Mouse (Mus musculus): ENCODE data around the gene Kcnc3. TPM values are rescaled to one million over a fixed set of nuclear protein-coding genes. Genes with fewer than 3 reads are reported as not detected.

Kcnc3 gene
- polyA plus RNA-seq, 1 experiment from 2014 or later: 0.05 TPM

- 86% methylated on average over 31 of the region's 31 CpGs for WGBS (ENCODE audit: insufficient replicate concordance)
- Histone ChIP-seq H3K4me2 (peak overlapping the region; percentile 82), H3K27ac (replicated peaks) (peak overlapping the region; percentile 98; the same call in 1 of the 2 replicates), H3K27me3 (no peaks in the 10 kb centered on the region), H3K4me1 (replicated peaks) (peaks cover 35% of the 10 kb centered on the region), H3K9ac (no peak overlapping the region), H3K36me3 (replicated peaks) (peaks cover 34% of the 10 kb centered on the region), H3K4me3 (replicated peaks) (peak overlapping the region; percentile 100), H3K9me3 (replicated peaks) (no peaks in the 10 kb centered on the region; the same call in 1 of the 2 replicates)
- no peak for ATAC-seq (ENCODE audit: insufficient read depth)
These were observed 38.1 kb upstream of the Kcnc3 start for GRCm38 (mm10) chr7:44552141-44552908.

- Histone ChIP-seq H3K4me1 (replicated peaks) (peaks cover 25% of the 10 kb centered on the region), H3K4me2 (peak overlapping the region; percentile 82), H3K9ac (peak overlapping the region; percentile 85), H3K27ac (replicated peaks) (peak overlapping the region; percentile 98), H3K27me3 (no peaks in the 10 kb centered on the region), H3K9me3 (replicated peaks) (no peaks in the 10 kb centered on the region; the same call in 1 of the 2 replicates), H3K36me3 (replicated peaks) (peaks cover 34% of the 10 kb centered on the region), H3K4me3 (replicated peaks) (peak overlapping the region; percentile 100)
- WGBS (ENCODE audit: insufficient replicate concordance): under 1% methylated on average over 32 of the region's 32 CpGs
- ATAC-seq (ENCODE audit: insufficient read depth): peak; percentile 51
These were observed 37.2 kb upstream of the Kcnc3 start for GRCm38 (mm10) chr7:44553196-44553764.

GRCm38 (mm10) chr7:44553826-44554225, 36.6 kb upstream of the Kcnc3 start, which contains the start of gene Nr1h2:
Nr1h2 (minus strand) TSS chr7:44553951.
- peak; percentile 83 for ATAC-seq (ENCODE audit: insufficient read depth)
- peak within 1 kb of the TSS; percentile 100 for H3K4me3 ChIP-seq (replicated peaks)

GRCm38 (mm10) chr7:44557629-44558028, 32.8 kb upstream of the Kcnc3 start:
- Histone ChIP-seq H3K27ac (replicated peaks) (no peak overlapping the region), H3K9ac (no peak overlapping the region), H3K27me3 (peaks cover 3% of the 10 kb centered on the region; the same call in 1 of the 2 replicates), H3K9me3 (replicated peaks) (no peaks in the 10 kb centered on the region; the same call in 1 of the 2 replicates), H3K4me3 (replicated peaks) (no peak overlapping the region), H3K4me1 (replicated peaks) (peaks cover 16% of the 10 kb centered on the region), H3K4me2 (no peak overlapping the region), H3K36me3 (replicated peaks) (peaks cover under 1% of the 10 kb centered on the region; the same call in 1 of the 2 replicates)
- WGBS (ENCODE audit: insufficient replicate concordance): 55% methylated on average over 2 of the region's 2 CpGs
- no peak for ATAC-seq (ENCODE audit: insufficient read depth)

More at GRCm38 (mm10) chr7:44553826-44554225, 36.6 kb upstream of the Kcnc3 start, which contains the start of gene Nr1h2:
- Histone ChIP-seq H3K4me2 (peak within 1 kb of the TSS; percentile 82), H3K36me3 (replicated peaks) (peaks cover 34% of the 10 kb centered on the region), H3K9ac (peak within 1 kb of the TSS; percentile 85), H3K27me3 (no peaks in the 10 kb centered on the region; the same call in 1 of the 2 replicates), H3K4me1 (replicated peaks) (peaks cover 22% of the 10 kb centered on the region), H3K9me3 (replicated peaks) (no peaks in the 10 kb centered on the region; the same call in 1 of the 2 replicates), H3K27ac (replicated peaks) (peak within 1 kb of the TSS; percentile 98)
- WGBS (ENCODE audit: insufficient replicate concordance): under 1% methylated on average over 22 of the region's 22 CpGs

- Histone ChIP-seq H3K27ac (replicated peaks) (no peak overlapping the region), H3K36me3 (replicated peaks) (no peaks in the 10 kb centered on the region), H3K4me3 (replicated peaks) (no peak overlapping the region), H3K4me1 (replicated peaks) (no peaks in the 10 kb centered on the region), H3K9me3 (replicated peaks) (no peaks in the 10 kb centered on the region), H3K9ac (no peak overlapping the region), H3K27me3 (peaks cover 3% of the 10 kb centered on the region; the same call in 1 of the 2 replicates), H3K4me2 (no peak overlapping the region)
- ATAC-seq (ENCODE audit: insufficient read depth): no peak
- WGBS (ENCODE audit: insufficient replicate concordance): 48% methylated on average over 18 of the region's 18 CpGs
These were observed 29.7 kb upstream of the Kcnc3 start for GRCm38 (mm10) chr7:44560435-44561400.

GRCm38 (mm10) chr7:44563284-44563683, 27.2 kb upstream of the Kcnc3 start:
- Histone ChIP-seq H3K36me3 (replicated peaks) (no peaks in the 10 kb centered on the region), H3K4me2 (no peak overlapping the region), H3K9me3 (replicated peaks) (no peaks in the 10 kb centered on the region), H3K27ac (replicated peaks) (no peak overlapping the region), H3K4me1 (replicated peaks) (no peaks in the 10 kb centered on the region), H3K9ac (no peak overlapping the region), H3K27me3 (peaks cover 3% of the 10 kb centered on the region; the same call in 1 of the 2 replicates), H3K4me3 (replicated peaks) (no peak overlapping the region)
- WGBS (ENCODE audit: insufficient replicate concordance): 32% methylated on average over 8 of the region's 8 CpGs
- no peak for ATAC-seq (ENCODE audit: insufficient read depth)

- 70% methylated on average over 10 of the region's 10 CpGs for WGBS (ENCODE audit: insufficient replicate concordance)
- no peak overlapping the region for H3K4me3 ChIP-seq (replicated peaks)
- no peak for ATAC-seq (ENCODE audit: insufficient read depth)
- no peaks in the 10 kb centered on the region for H3K4me1 ChIP-seq (replicated peaks)
- H3K27me3 ChIP-seq: 0 out of 2 replicates have a peak, but pooled peaks cover 3% of the 10 kb centered on the region
- H3K9ac ChIP-seq: no peak overlapping the region
- no peaks in the 10 kb centered on the region for H3K9me3 ChIP-seq (replicated peaks)
- H3K4me2 ChIP-seq: no peak overlapping the region
- no peak overlapping the region for H3K27ac ChIP-seq (replicated peaks)
- H3K36me3 ChIP-seq (replicated peaks): no peaks in the 10 kb centered on the region
These were observed 26.0 kb upstream of the Kcnc3 start for GRCm38 (mm10) chr7:44564486-44564885.

- H3K4me3 ChIP-seq (replicated peaks): no peak overlapping the region
- H3K27me3 ChIP-seq: peaks cover 3% of the 10 kb centered on the region; the same call in 1 of the 2 replicates
- H3K27ac ChIP-seq (replicated peaks): no peak overlapping the region
- no peaks in the 10 kb centered on the region for H3K36me3 ChIP-seq (replicated peaks)
- no peak for ATAC-seq (ENCODE audit: insufficient read depth)
- H3K9me3 ChIP-seq (replicated peaks): no peaks in the 10 kb centered on the region
- H3K4me1 ChIP-seq (replicated peaks): no peaks in the 10 kb centered on the region
- H3K4me2 ChIP-seq: no peak overlapping the region
- 37% methylated on average over 6 of the region's 6 CpGs for WGBS (ENCODE audit: insufficient replicate concordance)
- H3K9ac ChIP-seq: no peak overlapping the region
These were observed 25.1 kb upstream of the Kcnc3 start for GRCm38 (mm10) chr7:44565414-44565813.

- ATAC-seq (ENCODE audit: insufficient read depth): no peak
- no peaks in the 10 kb centered on the region for H3K4me1 ChIP-seq (replicated peaks)
- 50% methylated on average over 9 of the region's 9 CpGs for WGBS (ENCODE audit: insufficient replicate concordance)
These were observed 21.7 kb upstream of the Kcnc3 start for GRCm38 (mm10) chr7:44568803-44569202.

GRCm38 (mm10) chr7:44570989-44571388, 19.5 kb upstream of the Kcnc3 start:
- H3K9ac ChIP-seq: no peak overlapping the region
- H3K4me1 ChIP-seq (replicated peaks): no peaks in the 10 kb centered on the region
- no peak overlapping the region for H3K4me3 ChIP-seq (replicated peaks)
- H3K4me2 ChIP-seq: no peak overlapping the region
- H3K27ac ChIP-seq (replicated peaks): no peak overlapping the region
- no peaks in the 10 kb centered on the region for H3K9me3 ChIP-seq (replicated peaks)
- WGBS (ENCODE audit: insufficient replicate concordance): 54% methylated on average over 6 of the region's 6 CpGs
- no peaks in the 10 kb centered on the region for H3K36me3 ChIP-seq (replicated peaks)
- peaks cover 5% of the 10 kb centered on the region; the same call in 1 of the 2 replicates for H3K27me3 ChIP-seq
- no peak for ATAC-seq (ENCODE audit: insufficient read depth)

More at GRCm38 (mm10) chr7:44568803-44569202, 21.7 kb upstream of the Kcnc3 start:
- no peak overlapping the region for H3K4me3 ChIP-seq (replicated peaks)
- no peak overlapping the region for H3K9ac ChIP-seq
- H3K27me3 ChIP-seq: peaks cover 5% of the 10 kb centered on the region; the same call in 1 of the 2 replicates
- H3K36me3 ChIP-seq (replicated peaks): no peaks in the 10 kb centered on the region
- no peak overlapping the region for H3K4me2 ChIP-seq
- H3K27ac ChIP-seq (replicated peaks): no peak overlapping the region
- no peaks in the 10 kb centered on the region for H3K9me3 ChIP-seq (replicated peaks)
